Mouse (Mus musculus): Measurements from ENCODE around the gene Ppid. TPM values are rescaled to one million over a fixed set of nuclear protein-coding genes. Genes with fewer than 3 reads are reported as not detected.

The Ppid gene
- total and polyA plus RNA-seq, 3 experiments = 203 to 254 TPM; not detected in 1

DNA sequence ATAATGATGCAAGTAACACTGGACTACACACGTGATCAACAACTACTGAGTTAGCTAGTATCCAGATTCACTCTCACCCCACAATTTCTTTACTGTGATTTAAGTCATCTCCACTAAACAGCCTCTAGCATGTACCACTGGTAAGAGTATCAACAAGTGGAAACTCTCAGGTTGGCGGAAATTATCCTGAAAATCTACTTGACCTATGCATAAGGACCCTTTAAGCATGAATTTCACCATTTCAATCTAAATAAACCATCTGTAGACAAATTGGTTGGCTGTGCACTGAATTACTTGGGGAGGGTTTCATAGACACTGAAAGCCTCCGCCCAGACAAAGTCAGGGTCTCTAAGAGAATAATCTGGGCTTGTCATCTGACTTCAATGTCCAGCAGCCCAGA is 37.4 kb upstream of the Ppid start:
- H3K4me1 ChIP-seq (ENCODE audit: control insufficient read depth in 1 of 2, insufficient read depth in 2 of 2, low read length in 2 of 2) = no peaks in the 10 kb centered on the region

DNA sequence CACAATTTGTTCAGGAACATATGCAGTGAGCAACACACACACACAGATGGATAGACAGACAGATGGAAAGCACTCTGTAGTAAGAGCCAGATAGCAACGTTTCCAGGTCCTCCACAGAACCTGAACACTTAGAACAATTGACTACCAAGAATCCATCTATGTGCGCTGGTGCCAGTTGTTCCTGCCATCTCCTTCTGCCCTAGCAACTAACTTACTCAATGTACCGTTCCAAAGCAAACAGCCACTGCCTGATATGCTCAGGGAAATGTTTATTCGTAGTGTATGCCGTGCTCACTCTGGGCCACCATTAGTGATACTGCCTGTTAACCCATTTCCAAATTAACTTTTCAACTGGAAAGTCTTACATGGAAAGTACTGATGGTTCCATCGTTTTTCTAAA is 36.1 kb upstream of the Ppid start:
- H3K9ac ChIP-seq (ENCODE audit: control insufficient read depth, low read depth, low read length, poor library complexity, severe bottlenecking) = no peak overlapping the region
- H3K4me1 ChIP-seq (ENCODE audit: control insufficient read depth in 1 of 2, insufficient read depth in 2 of 2, low read length in 2 of 2) = peaks cover 0 to 4% of the 10 kb centered on the region in 2 experiments; a peak in 2 of 4 replicates
- H3K4me3 ChIP-seq (ENCODE audit: control insufficient read depth in 1 of 2, insufficient read depth in 1 of 2, low read depth in 2 of 2, low read length in 2 of 2) = no peak overlapping the region
- H3K79me2 ChIP-seq (ENCODE audit: control insufficient read depth, insufficient read depth, low read length, poor library complexity) = peaks cover 21% of the 10 kb centered on the region; the same call in 1 of the 2 replicates
- H3K27me3 ChIP-seq (ENCODE audit: control insufficient read depth in 1 of 2, insufficient read depth in 2 of 2, low read length in 2 of 2) = no peaks in the 10 kb centered on the region
- no peak overlapping the region for H3K27ac ChIP-seq (ENCODE audit: control insufficient read depth, low read depth, low read length)
- no peaks in the 10 kb centered on the region; a peak in 2 of 4 replicates for H3K36me3 ChIP-seq (ENCODE audit: control insufficient read depth in 1 of 2, insufficient read depth in 2 of 2, low read length in 2 of 2)
- H3K9me3 ChIP-seq (replicated peaks; ENCODE audit: insufficient read depth, low read length) = no peaks in the 10 kb centered on the region
- TF ChIP-seq NELFE (IDR thresholded peaks at IDR 0.05; ENCODE audit: low read depth, low read length) (no peak), GABPA (IDR thresholded peaks at IDR 0.05; ENCODE audit: low read depth, low read length) (no peak), SMC3 (IDR thresholded peaks at IDR 0.05; ENCODE audit: low read depth, low read length) (no peak), CHD2 (IDR thresholded peaks at IDR 0.05; ENCODE audit: low read length) (no peak), ZC3H11A (IDR thresholded peaks at IDR 0.05; ENCODE audit: low read depth, low read length) (no peak), ZKSCAN1 (IDR thresholded peaks at IDR 0.05; ENCODE audit: low read depth, low read length) (no peak), ZMIZ1 (IDR thresholded peaks at IDR 0.05; ENCODE audit: low read depth, low read length) (no peak)
- no peak for DNase-seq (ENCODE audit: low read depth, low spot score)

More for the DNA sequence above, 37.4 kb upstream of the Ppid start:
- no peaks in the 10 kb centered on the region for H3K9me3 ChIP-seq (replicated peaks; ENCODE audit: insufficient read depth, low read length)
- no peak overlapping the region for H3K27ac ChIP-seq (ENCODE audit: control insufficient read depth, low read depth, low read length)
- no peaks in the 10 kb centered on the region for H3K27me3 ChIP-seq (ENCODE audit: control insufficient read depth in 1 of 2, insufficient read depth in 2 of 2, low read length in 2 of 2)
- H3K9ac ChIP-seq (ENCODE audit: control insufficient read depth, low read depth, low read length, poor library complexity, severe bottlenecking) = no peak overlapping the region
- TF ChIP-seq UBTF (IDR thresholded peaks at IDR 0.05; ENCODE audit: borderline replicate concordance, insufficient read depth, low read depth, low read length) (no peak), RAD21 (IDR thresholded peaks at IDR 0.05; ENCODE audit: low read depth, low read length) (no peak), MEF2A (IDR thresholded peaks at IDR 0.05; ENCODE audit: extremely low read depth, insufficient replicate concordance, low read depth, low read length, poor library complexity, severe bottlenecking) (no peak), CHD1 (IDR thresholded peaks at IDR 0.05; ENCODE audit: low read depth, low read length) (no peak), EP300 (IDR thresholded peaks at IDR 0.05; ENCODE audit: low read depth in 1 of 2, low read length in 2 of 2) (no peak), CHD2 (IDR thresholded peaks at IDR 0.05; ENCODE audit: low read length) (no peak), KAT2A (conservative IDR thresholded peaks at IDR 0.05; ENCODE audit: low read depth, low read length) (no peak), SIN3A (IDR thresholded peaks at IDR 0.05; ENCODE audit: low read length) (no peak), ETS1 (IDR thresholded peaks at IDR 0.05; ENCODE audit: low read depth, low read length) (no peak), NELFE (IDR thresholded peaks at IDR 0.05; ENCODE audit: low read depth, low read length) (no peak), MAX (IDR thresholded peaks at IDR 0.05; ENCODE audit: low read length) (no peak), ZNF384 (IDR thresholded peaks at IDR 0.05; ENCODE audit: low read depth, low read length) (no peak), NRF1 (IDR thresholded peaks at IDR 0.05; ENCODE audit: insufficient read depth, low read depth, low read length, poor library complexity, severe bottlenecking) (no peak), MAZ (IDR thresholded peaks at IDR 0.05; ENCODE audit: low read depth, low read length) (no peak), MAFK (IDR thresholded peaks at IDR 0.05; ENCODE audit: borderline replicate concordance, low read depth, low read length) (no peak), ZC3H11A (IDR thresholded peaks at IDR 0.05; ENCODE audit: low read depth, low read length) (no peak), USF2 (IDR thresholded peaks at IDR 0.05; ENCODE audit: borderline replicate concordance in 1 of 2, insufficient read depth in 1 of 2, low read depth in 1 of 2, low read length in 2 of 2) (no peak), GATA1 (IDR thresholded peaks at IDR 0.05; ENCODE audit: low read depth, low read length) (no peak), CTCF (IDR thresholded peaks at IDR 0.05 in 2 of 3, conservative IDR thresholded peaks at IDR 0.05 in 1 of 3; ENCODE audit: control insufficient read depth in 1 of 3, insufficient read depth in 1 of 3, low read depth in 2 of 3, low read length in 3 of 3, poor library complexity in 1 of 3, severe bottlenecking in 1 of 3) (no peak), BHLHE40 (IDR thresholded peaks at IDR 0.05; ENCODE audit: borderline replicate concordance, low read depth, low read length) (no peak)
- no peak overlapping the region for H3K4me3 ChIP-seq (ENCODE audit: control insufficient read depth in 1 of 2, insufficient read depth in 1 of 2, low read depth in 2 of 2, low read length in 2 of 2)
- DNase-seq (ENCODE audit: low read depth, low spot score) = no peak
- H3K79me2 ChIP-seq (ENCODE audit: control insufficient read depth, insufficient read depth, low read length, poor library complexity) = peaks cover 17% of the 10 kb centered on the region; the same call in 1 of the 2 replicates
- H3K36me3 ChIP-seq (ENCODE audit: control insufficient read depth in 1 of 2, insufficient read depth in 2 of 2, low read length in 2 of 2) = no peaks in the 10 kb centered on the region; a peak in 1 of 4 replicates

Data from MEL (cell line).